Mouse (Mus musculus) midbrain, embryonic 10.5 days (tissue): ENCODE measurements at regions not wholly inside any gene's neighbourhood (a gene's known extent, or its start where the extent isn't known, plus 50 kb on each side); places are given as distances from the start of the nearest gene placed in this dataset.

ENCODE experiments used
- DNase-seq: peaks from one replicate; pipeline ENCODE4 v3.0.0-alpha.2; 2017; ENCODE audit warnings: low spot score
- H3K27ac ChIP-seq: fragments of 300-500 bp; sonication (generic); replicated peaks from 2 replicates; pipeline ENCODE4 v1.5.1; 2016; ENCODE audit warnings: mild to moderate bottlenecking
- H3K27me3 ChIP-seq: fragments of 300-500 bp; sonication (generic); 2 replicates; pipeline ENCODE4 v1.6.1; 2016; ENCODE audit warnings: low read depth, mild to moderate bottlenecking; ENCODE audit not compliant: poor library complexity, severe bottlenecking
- H3K36me3 ChIP-seq: fragments of 300-500 bp; sonication (generic); 2 replicates; pipeline ENCODE4 v1.6.1; 2016; ENCODE audit warnings: mild to moderate bottlenecking, moderate library complexity
- H3K4me1 ChIP-seq: fragments of 300-500 bp; sonication (generic); 2 replicates; pipeline ENCODE4 v1.6.1; 2016
- H3K4me3 ChIP-seq: fragments of 300-500 bp; sonication (generic); 2 replicates; pipeline ENCODE4 v1.5.1; 2016; ENCODE audit warnings: mild to moderate bottlenecking, moderate library complexity
- H3K9me3 ChIP-seq: fragments of 300-500 bp; sonication (generic); replicated peaks from 2 replicates; pipeline ENCODE4 v1.6.1; 2016; ENCODE audit warnings: mild to moderate bottlenecking
- WGBS: fragments of 180-500 bp; shearing (Covaris S2); methylation state at CpG from one replicate; pipeline ENCODE4 v1.1.7; 2016; 5-methylcytosine and 5-hydroxymethylcytosine counted together

GRCm38 (mm10) chr5:49639637-49640036 lies 114.9 kb upstream of the Kcnip4 start:
- Histone ChIP-seq H3K27ac (no peak overlapping the region), H3K9me3 (no peaks in the 10 kb centered on the region), H3K27me3 (no peaks in the 10 kb centered on the region), H3K4me1 (no peaks in the 10 kb centered on the region; the same call in 1 of the 2 replicates), H3K4me3 (no peak overlapping the region), H3K36me3 (no peaks in the 10 kb centered on the region)
- 89% methylated on average over 4 of the region's 4 CpGs for WGBS
- no peak for DNase-seq

- no peak for DNase-seq
- Histone ChIP-seq H3K27me3 (no peaks in the 10 kb centered on the region), H3K27ac (no peak overlapping the region), H3K4me1 (no peaks in the 10 kb centered on the region), H3K4me3 (no peak overlapping the region), H3K36me3 (no peaks in the 10 kb centered on the region), H3K9me3 (no peaks in the 10 kb centered on the region)
- 98% methylated on average over 1 of the region's 1 CpGs for WGBS
Observed at GRCm38 (mm10) chr5:49620152-49620551, 95.4 kb upstream of the Kcnip4 start.

GRCm38 (mm10) chr5:49606761-49607160 lies 82.1 kb upstream of the Kcnip4 start:
- Histone ChIP-seq H3K27me3 (no peaks in the 10 kb centered on the region), H3K27ac (no peak overlapping the region), H3K9me3 (no peaks in the 10 kb centered on the region), H3K4me3 (no peak overlapping the region), H3K4me1 (no peaks in the 10 kb centered on the region), H3K36me3 (no peaks in the 10 kb centered on the region)
- DNase-seq = no peak
- 22% methylated on average over 1 of the region's 1 CpGs for WGBS

GRCm38 (mm10) chr5:49580777-49581176 lies 56.1 kb upstream of the Kcnip4 start:
- Histone ChIP-seq H3K36me3 (no peaks in the 10 kb centered on the region), H3K27ac (no peak overlapping the region), H3K27me3 (no peaks in the 10 kb centered on the region), H3K4me3 (no peak overlapping the region), H3K9me3 (no peaks in the 10 kb centered on the region), H3K4me1 (no peaks in the 10 kb centered on the region)
- 89% methylated on average over 3 of the region's 3 CpGs for WGBS
- DNase-seq = no peak

GRCm38 (mm10) chr5:49575901-49576300 lies 51.2 kb upstream of the Kcnip4 start:
- Histone ChIP-seq H3K4me1 (no peaks in the 10 kb centered on the region), H3K9me3 (no peaks in the 10 kb centered on the region), H3K27me3 (no peaks in the 10 kb centered on the region), H3K36me3 (no peaks in the 10 kb centered on the region), H3K27ac (no peak overlapping the region), H3K4me3 (no peak overlapping the region)
- WGBS = 77% methylated on average over 2 of the region's 2 CpGs
- no peak for DNase-seq
